Mouse (Mus musculus): ENCODE data around the gene Srxn1. TPM values are rescaled to one million over a fixed set of nuclear protein-coding genes. Genes with fewer than 3 reads are reported as not detected.

Srxn1 gene
- total and polyA plus RNA-seq, 2 experiments from 2014 or later: 9.5 to 10.9 TPM

GRCm38 (mm10) chr2:152097916-152098315 lies 7.4 kb upstream of the Srxn1 start:
- no peak overlapping the region for H3K4me2 ChIP-seq (ENCODE audit: low read depth, low read length)
- H3K4me1 ChIP-seq (ENCODE audit: control insufficient read depth, insufficient read depth): 0 out of 2 replicates have a peak, but pooled peaks cover 3% of the 10 kb centered on the region
- H3K27ac ChIP-seq (ENCODE audit: low read depth): no peak overlapping the region
- no peak overlapping the region for H3K4me3 ChIP-seq (ENCODE audit: low read depth, low read length)
- peaks cover 49% of the 10 kb centered on the region for H3K27me3 ChIP-seq (ENCODE audit: control insufficient read depth, insufficient read depth, low read length)
- H3K36me3 ChIP-seq (replicated peaks; ENCODE audit: control insufficient read depth, insufficient read depth, low read length): no peaks in the 10 kb centered on the region
- no peak for TF ChIP-seq EP300 (IDR thresholded peaks at IDR 0.05; ENCODE audit: low read depth)
- H3K9me3 ChIP-seq (replicated peaks; ENCODE audit: control insufficient read depth, low read length): no peaks in the 10 kb centered on the region
- H3K9ac ChIP-seq (replicated peaks; ENCODE audit: low read depth, low read length): no peak overlapping the region
- DNase-seq (ENCODE audit: low spot score) (no peak), ATAC-seq (ENCODE audit: insufficient read depth, low read depth) (no peak)
- 76% methylated on average over 11 of the region's 11 CpGs for WGBS

- TF ChIP-seq CTCF (IDR thresholded peaks at IDR 0.05; ENCODE audit: low read depth) (no peak), EP300 (IDR thresholded peaks at IDR 0.05; ENCODE audit: low read depth) (no peak)
- Histone ChIP-seq H3K4me3 (ENCODE audit: low read depth, low read length) (no peak overlapping the region), H3K27ac (ENCODE audit: low read depth) (no peak overlapping the region), H3K27me3 (ENCODE audit: control insufficient read depth, insufficient read depth, low read length) (peaks cover 33% of the 10 kb centered on the region), H3K4me2 (ENCODE audit: low read depth, low read length) (no peak overlapping the region), H3K36me3 (replicated peaks; ENCODE audit: control insufficient read depth, insufficient read depth, low read length) (no peaks in the 10 kb centered on the region), H3K9me3 (replicated peaks; ENCODE audit: control insufficient read depth, low read length) (no peaks in the 10 kb centered on the region), H3K4me1 (ENCODE audit: control insufficient read depth, insufficient read depth) (0 out of 2 replicates have a peak, but pooled peaks cover 3% of the 10 kb centered on the region), H3K9ac (replicated peaks; ENCODE audit: low read depth, low read length) (no peak overlapping the region)
- ATAC-seq (ENCODE audit: insufficient read depth, low read depth) (no peak), DNase-seq (ENCODE audit: low spot score) (no peak)
- 38% methylated on average over 3 of the region's 3 CpGs for WGBS
Observed at GRCm38 (mm10) chr2:152099538-152099937, 5.8 kb upstream of the Srxn1 start.

DNA sequence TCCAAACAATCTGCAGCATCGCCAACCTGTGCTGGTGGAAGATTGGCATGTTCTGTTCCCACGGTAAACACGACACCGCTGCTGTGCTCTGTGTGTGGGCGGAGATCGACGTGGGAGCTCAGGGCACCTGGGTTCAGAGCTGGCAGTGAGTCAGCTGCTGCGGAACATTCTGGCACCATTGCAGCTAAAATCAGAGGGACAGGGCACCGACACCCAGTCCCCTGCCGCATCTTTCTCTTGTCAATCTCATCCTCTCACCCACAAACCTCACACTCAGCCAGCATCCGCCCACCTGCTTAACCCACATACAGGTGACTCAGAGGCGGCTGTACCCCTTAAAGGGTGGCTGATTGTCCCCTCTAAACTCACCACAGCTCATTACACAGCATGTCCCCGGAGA lies 3.6 kb upstream of the Srxn1 start:
- no peak overlapping the region for H3K4me3 ChIP-seq (ENCODE audit: low read depth, low read length)
- DNase-seq (ENCODE audit: low spot score) (no peak), ATAC-seq (ENCODE audit: insufficient read depth, low read depth) (no peak)
- peaks cover 7% of the 10 kb centered on the region; the same call in 1 of the 2 replicates for H3K4me1 ChIP-seq (ENCODE audit: control insufficient read depth, insufficient read depth)
- no peaks in the 10 kb centered on the region for H3K9me3 ChIP-seq (replicated peaks; ENCODE audit: control insufficient read depth, low read length)
- no peak for TF ChIP-seq EP300 (IDR thresholded peaks at IDR 0.05; ENCODE audit: low read depth)
- no peak for TF ChIP-seq CTCF (IDR thresholded peaks at IDR 0.05; ENCODE audit: low read depth)
- no peak overlapping the region for H3K4me2 ChIP-seq (ENCODE audit: low read depth, low read length)
- H3K9ac ChIP-seq (replicated peaks; ENCODE audit: low read depth, low read length): no peak overlapping the region
- 68% methylated on average over 13 of the region's 13 CpGs for WGBS
- H3K27me3 ChIP-seq (ENCODE audit: control insufficient read depth, insufficient read depth, low read length): peaks cover 12% of the 10 kb centered on the region; the same call in 1 of the 2 replicates
- H3K27ac ChIP-seq (ENCODE audit: low read depth): no peak overlapping the region
- no peaks in the 10 kb centered on the region for H3K36me3 ChIP-seq (replicated peaks; ENCODE audit: control insufficient read depth, insufficient read depth, low read length)

- 56% methylated on average over 6 of the region's 6 CpGs for WGBS
- Histone ChIP-seq H3K27ac (ENCODE audit: low read depth) (no peak overlapping the region), H3K9ac (replicated peaks; ENCODE audit: low read depth, low read length) (no peak overlapping the region), H3K4me3 (ENCODE audit: low read depth, low read length) (no peak overlapping the region), H3K27me3 (ENCODE audit: control insufficient read depth, insufficient read depth, low read length) (peaks cover 12% of the 10 kb centered on the region; the same call in 1 of the 2 replicates), H3K9me3 (replicated peaks; ENCODE audit: control insufficient read depth, low read length) (peaks cover 2% of the 10 kb centered on the region; the same call in 1 of the 2 replicates), H3K36me3 (replicated peaks; ENCODE audit: control insufficient read depth, insufficient read depth, low read length) (no peaks in the 10 kb centered on the region), H3K4me2 (ENCODE audit: low read depth, low read length) (no peak overlapping the region), H3K4me1 (ENCODE audit: control insufficient read depth, insufficient read depth) (peaks cover 7% of the 10 kb centered on the region; the same call in 1 of the 2 replicates)
- no peak for TF ChIP-seq EP300 (IDR thresholded peaks at IDR 0.05; ENCODE audit: low read depth)
- no peak for TF ChIP-seq CTCF (IDR thresholded peaks at IDR 0.05; ENCODE audit: low read depth)
- no peak for ATAC-seq (ENCODE audit: insufficient read depth, low read depth)
- no peak for DNase-seq (ENCODE audit: low spot score)
Observed at GRCm38 (mm10) chr2:152102369-152102768, 2.9 kb upstream of the Srxn1 start.

- H3K27ac ChIP-seq (ENCODE audit: low read depth): no peak overlapping the region
- H3K4me3 ChIP-seq (ENCODE audit: low read depth, low read length): peak overlapping the region; percentile 75
- peaks cover 7% of the 10 kb centered on the region; the same call in 1 of the 2 replicates for H3K4me1 ChIP-seq (ENCODE audit: control insufficient read depth, insufficient read depth)
- no peak overlapping the region for H3K9ac ChIP-seq (replicated peaks; ENCODE audit: low read depth, low read length)
- 20% methylated on average over 17 of the region's 17 CpGs for WGBS
- TF ChIP-seq CTCF (IDR thresholded peaks at IDR 0.05; ENCODE audit: low read depth): no peak
- no peak for TF ChIP-seq EP300 (IDR thresholded peaks at IDR 0.05; ENCODE audit: low read depth)
- no peak for DNase-seq (ENCODE audit: low spot score)
- peak overlapping the region; percentile 87 for H3K4me2 ChIP-seq (ENCODE audit: low read depth, low read length)
- H3K27me3 ChIP-seq (ENCODE audit: control insufficient read depth, insufficient read depth, low read length): peaks cover under 1% of the 10 kb centered on the region; the same call in 1 of the 2 replicates
- peaks cover 4% of the 10 kb centered on the region; the same call in 1 of the 2 replicates for H3K9me3 ChIP-seq (replicated peaks; ENCODE audit: control insufficient read depth, low read length)
- no peaks in the 10 kb centered on the region for H3K36me3 ChIP-seq (replicated peaks; ENCODE audit: control insufficient read depth, insufficient read depth, low read length)
- ATAC-seq (ENCODE audit: insufficient read depth, low read depth): no peak
Observed at GRCm38 (mm10) chr2:152104711-152105317, 502 bp upstream of the Srxn1 start.
